7 mouse cellular contexts compared by ENCODE assay signal in the genomic region with DNA sequence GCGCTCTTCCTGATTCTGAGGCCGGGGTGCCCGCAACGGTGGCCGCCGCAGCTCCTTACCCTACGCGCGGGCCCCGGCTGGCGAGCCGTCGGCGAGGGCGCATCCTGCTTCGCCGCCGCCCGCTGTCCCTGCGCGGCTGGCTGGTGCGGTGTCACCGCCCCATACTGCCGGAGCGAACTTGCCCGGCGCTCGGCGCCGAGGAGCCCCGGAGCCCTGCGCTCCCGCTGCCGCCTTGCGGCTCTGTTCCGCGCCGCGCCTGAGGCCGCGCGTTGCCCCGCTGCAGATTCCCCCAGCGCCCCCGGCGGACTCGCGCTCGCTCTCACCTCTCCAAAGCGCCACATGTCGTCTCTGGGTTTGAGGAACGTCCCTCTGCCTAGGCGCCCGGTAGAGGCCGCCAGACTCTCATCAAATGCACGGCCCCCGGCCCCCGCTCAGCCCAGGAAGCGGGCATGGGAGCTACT. TPM values are rescaled to one million over a fixed set of nuclear protein-coding genes. Genes with fewer than 3 reads are reported as not detected.
A peak's percentile ranks its signal among the peaks of the same experiment; 100 is the strongest.
DNase-seq lines count a peak whose midpoint lies in the region; ATAC-seq and TF ChIP-seq lines count a peak whose summit lies in the region.

A gene (minus strand): TSS at position 379 of the 461 bp plus-strand sequence.

- H3K27ac ChIP-seq in lung, embryonic 14.5 days (ENCODE audit: low read depth): no peak within 1 kb of the TSS
- H3K27ac ChIP-seq in embryonic facial prominence, embryonic 14.5 days (replicated peaks; ENCODE audit: low read depth, low read length): no peak within 1 kb of the TSS
- peak within 1 kb of the TSS; percentile 77 for H3K27ac ChIP-seq in hindbrain, embryonic 15.5 days (replicated peaks)
- no peak within 1 kb of the TSS for H3K27ac ChIP-seq in limb, embryonic 14.5 days (replicated peaks; ENCODE audit: low read depth, low read length)

- H3K36me3 ChIP-seq in lung, embryonic 14.5 days (ENCODE audit: insufficient read depth): no peaks in the 10 kb centered on the region
- no peaks in the 10 kb centered on the region for H3K36me3 ChIP-seq in embryonic facial prominence, embryonic 14.5 days (ENCODE audit: control insufficient read depth, insufficient read depth, low read length)
- no peaks in the 10 kb centered on the region for H3K36me3 ChIP-seq in hindbrain, embryonic 15.5 days
- no peaks in the 10 kb centered on the region for H3K36me3 ChIP-seq in limb, embryonic 14.5 days (ENCODE audit: control insufficient read depth, insufficient read depth, low read length)

- TF ChIP-seq POLR2A in limb, embryonic 14.5 days (IDR thresholded peaks at IDR 0.05; ENCODE audit: borderline replicate concordance, extremely low read depth, insufficient read depth, insufficient read length): no peak

- peak within 1 kb of the TSS; percentile 58 for H3K4me2 ChIP-seq in lung, embryonic 14.5 days
- H3K4me2 ChIP-seq in embryonic facial prominence, embryonic 14.5 days (ENCODE audit: low read depth, low read length): peak within 1 kb of the TSS; percentile 69
- peak within 1 kb of the TSS; percentile 87 for H3K4me2 ChIP-seq in hindbrain, embryonic 15.5 days
- peak within 1 kb of the TSS; percentile 59 for H3K4me2 ChIP-seq in limb, embryonic 14.5 days (replicated peaks; ENCODE audit: low read depth, low read length, severe bottlenecking)

- H3K9me3 ChIP-seq in lung, embryonic 14.5 days (ENCODE audit: low read depth, low read length): no peaks in the 10 kb centered on the region
- no peaks in the 10 kb centered on the region for H3K9me3 ChIP-seq in embryonic facial prominence, embryonic 14.5 days (ENCODE audit: control insufficient read depth, low read length)
- no peaks in the 10 kb centered on the region for H3K9me3 ChIP-seq in hindbrain, embryonic 15.5 days
- H3K9me3 ChIP-seq in limb, embryonic 14.5 days (ENCODE audit: control insufficient read depth, low read length): no peaks in the 10 kb centered on the region

- peak within 1 kb of the TSS; percentile 31 for H3K4me3 ChIP-seq in lung, embryonic 14.5 days (ENCODE audit: low read depth, low read length)
- peak within 1 kb of the TSS; percentile 44 for H3K4me3 ChIP-seq in embryonic facial prominence, embryonic 14.5 days (ENCODE audit: low read depth, low read length)
- peak within 1 kb of the TSS; percentile 72 for H3K4me3 ChIP-seq in hindbrain, embryonic 15.5 days
- peak within 1 kb of the TSS; percentile 35 for H3K4me3 ChIP-seq in limb, embryonic 14.5 days (replicated peaks; ENCODE audit: low read length)

- DNase-seq in lung, embryonic 14.5 days: peak; percentile 61
- no peak for DNase-seq in lung, postnatal 36 days
- peak; percentile 48 for DNase-seq in embryonic facial prominence, embryonic 14.5 days (ENCODE audit: low spot score)
- no peak for DNase-seq in limb, embryonic 14.5 days (ENCODE audit: low spot score)
- peak; percentile 80 for DNase-seq in right cerebral cortex, postnatal 25 days
- no peak for DNase-seq in gastrocnemius, adult 18-20 months (ENCODE audit: low spot score)

- peaks cover 52% of the 10 kb centered on the region for H3K27me3 ChIP-seq in lung, embryonic 14.5 days (ENCODE audit: insufficient read depth, low read length)
- peaks cover 57% of the 10 kb centered on the region for H3K27me3 ChIP-seq in embryonic facial prominence, embryonic 14.5 days (replicated peaks; ENCODE audit: control insufficient read depth, insufficient read depth, low read length)
- H3K27me3 ChIP-seq in hindbrain, embryonic 15.5 days: peaks cover 26% of the 10 kb centered on the region
- H3K27me3 ChIP-seq in limb, embryonic 14.5 days (ENCODE audit: control insufficient read depth, insufficient read depth, low read length): peaks cover 48% of the 10 kb centered on the region

- ATAC-seq in lung, embryonic 14.5 days (ENCODE audit: insufficient read depth): peak; percentile 90
- peak; percentile 75 for ATAC-seq in embryonic facial prominence, embryonic 14.5 days (ENCODE audit: low read depth)
- ATAC-seq in hindbrain, embryonic 15.5 days (ENCODE audit: low FRiP score, low read depth): peak; percentile 88
- ATAC-seq in limb, embryonic 14.5 days (ENCODE audit: low FRiP score, low read depth): peak; percentile 26; the same call in 1 of the 2 replicates

- peak; percentile 43 for TF ChIP-seq CTCF in lung, embryonic 14.5 days (IDR thresholded peaks at IDR 0.05; ENCODE audit: low read depth)

- WGBS in lung, embryonic 14.5 days: under 1% methylated on average over 58 of the region's 59 CpGs
- 1% methylated on average over 24 of the region's 59 CpGs for WGBS in embryonic facial prominence, embryonic 14.5 days
- WGBS in hindbrain, embryonic 15.5 days: 1% methylated on average over 59 of the region's 59 CpGs
- 6% methylated on average over 36 of the region's 59 CpGs for WGBS in limb, embryonic 14.5 days

- no peaks in the 10 kb centered on the region for H3K4me1 ChIP-seq in lung, embryonic 14.5 days (ENCODE audit: insufficient read depth)
- no peaks in the 10 kb centered on the region for H3K4me1 ChIP-seq in embryonic facial prominence, embryonic 14.5 days (ENCODE audit: control insufficient read depth, insufficient read depth, low read length)
- peaks cover 10% of the 10 kb centered on the region; the same call in 1 of the 2 replicates for H3K4me1 ChIP-seq in hindbrain, embryonic 15.5 days (replicated peaks)
- H3K4me1 ChIP-seq in limb, embryonic 14.5 days (ENCODE audit: control insufficient read depth, insufficient read depth, low read length): no peaks in the 10 kb centered on the region

- no peak within 1 kb of the TSS for H3K9ac ChIP-seq in lung, embryonic 14.5 days
- no peak within 1 kb of the TSS for H3K9ac ChIP-seq in embryonic facial prominence, embryonic 14.5 days (ENCODE audit: low read depth, low read length)
- H3K9ac ChIP-seq in hindbrain, embryonic 15.5 days: peak within 1 kb of the TSS; percentile 60
- H3K9ac ChIP-seq in limb, embryonic 14.5 days (ENCODE audit: low read depth, low read length, severe bottlenecking): 0 out of 2 replicates have a peak within 1 kb of the TSS, but pooled peaks have one; percentile 21

RNA-seq across cellular contexts. Expression of the gene that starts here (rescaled TPM):
- polyA plus RNA-seq in lung, embryonic 14.5 days (2014; fragmentation: Nextera tagmentation; extraction: Ambion mirVana): 0.07 TPM in 1 of 2 replicates, not detected in the other
- 1.6 and 1.7 TPM in 2 replicates for polyA plus RNA-seq in embryonic facial prominence, embryonic 14.5 days (2014; fragmentation: Nextera tagmentation; extraction: Ambion mirVana)
- polyA plus RNA-seq in hindbrain, embryonic 15.5 days (2015; fragmentation: Nextera tagmentation; extraction: Ambion mirVana): 49.4 and 51.4 TPM in 2 replicates
- polyA plus RNA-seq in limb, embryonic 14.5 days (2012; rRNA removed): 0.29 and 0.42 TPM in 2 replicates
- polyA plus RNA-seq in limb, embryonic 14.5 days (2014; fragmentation: Nextera tagmentation; extraction: Ambion mirVana): 0.22 and 0.44 TPM in 2 replicates
- total RNA-seq in gastrocnemius, adult 18-20 months (2021): not detected

Comparison
In these comparisons a context has a peak if more than half of its experiments do, and no peak if none do; other contexts are left out.
1. RNA of the gene that starts here (polyA plus RNA-seq): 49.4 to 51.4 TPM in hindbrain, embryonic 15.5 days; 1.6 to 1.7 TPM in embryonic facial prominence, embryonic 14.5 days, 0.22 to 0.44 TPM in limb, embryonic 14.5 days and 0.07 TPM in lung, embryonic 14.5 days; every median in the first group is over 10 times any median in the second.
2. Peak in DNase-seq, ATAC-seq, H3K4me3 ChIP-seq and H3K4me2 ChIP-seq in lung, embryonic 14.5 days; RNA of the gene not detected or under 1 TPM.
3. Peak in ATAC-seq, H3K4me3 ChIP-seq, H3K9ac ChIP-seq and H3K4me2 ChIP-seq in limb, embryonic 14.5 days; RNA of the gene not detected or under 1 TPM.
4. ATAC-seq: peak in every context shown above with its lines; median percentile 90 in lung, embryonic 14.5 days; 88 in hindbrain, embryonic 15.5 days; 75 in embryonic facial prominence, embryonic 14.5 days; 26 in limb, embryonic 14.5 days.
5. DNase-seq: peak in embryonic facial prominence, embryonic 14.5 days (single experiment) and right cerebral cortex, postnatal 25 days (single experiment); none in lung, postnatal 36 days (single experiment), limb, embryonic 14.5 days (single experiment) and gastrocnemius, adult 18-20 months (single experiment).
6. Peak in every context shown above with its lines, with median percentiles within 50 percentile points of each other: H3K4me2 ChIP-seq and H3K4me3 ChIP-seq.